8 mouse cellular contexts compared by ENCODE assay signal in the genomic region with DNA sequence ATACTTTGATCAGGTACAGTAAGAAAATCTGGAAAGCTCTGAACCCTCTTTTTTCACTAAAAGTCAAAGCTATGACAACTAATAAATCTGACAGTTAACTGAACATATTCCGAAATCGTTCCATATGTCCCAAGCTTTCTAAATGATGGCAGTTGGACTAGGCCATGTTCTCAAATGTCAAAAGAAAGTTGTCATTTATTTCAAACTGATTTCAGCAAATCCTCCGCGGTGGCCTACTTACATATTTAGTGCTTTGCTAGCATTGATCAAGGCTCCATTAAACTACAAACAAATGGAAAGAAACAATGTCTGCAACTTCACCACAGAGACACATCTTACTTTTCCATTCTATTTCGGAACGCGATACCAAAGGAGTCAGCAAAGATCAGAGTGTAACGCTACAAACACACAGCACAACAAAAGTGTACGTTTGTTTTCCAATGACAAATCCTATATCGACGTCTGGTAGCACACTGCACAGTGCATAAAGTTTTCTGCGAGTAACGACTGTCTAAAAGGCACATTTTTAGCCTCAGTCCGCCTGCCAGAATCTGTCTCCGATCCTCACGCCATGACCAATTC. TPM values are rescaled to one million over a fixed set of nuclear protein-coding genes. Genes with fewer than 3 reads are reported as not detected.
DNase-seq lines count a peak whose midpoint lies in the region; ATAC-seq and TF ChIP-seq lines count a peak whose summit lies in the region.

No protein-coding gene starts in this region.

- peak overlapping the region; percentile 84 for H3ac ChIP-seq in C2C12 (ENCODE audit: control insufficient read depth, insufficient read length, low read depth)

- peak overlapping the region; percentile 66 for H3K4me2 ChIP-seq in limb, embryonic 14.5 days (replicated peaks; ENCODE audit: low read depth, low read length, severe bottlenecking)

- H3K4me3 ChIP-seq in heart, embryonic 10.5 days = peak overlapping the region; percentile 98
- peak overlapping the region; percentile 92 for H3K4me3 ChIP-seq in C2C12 (ENCODE audit: insufficient read depth, poor library complexity, severe bottlenecking)
- H3K4me3 ChIP-seq in embryonic fibroblast, embryonic 13.5 days (ENCODE audit: insufficient read depth, low read length) = peak overlapping the region; percentile 100
- peak overlapping the region; percentile 92 for H3K4me3 ChIP-seq in limb, embryonic 14.5 days (replicated peaks; ENCODE audit: low read length)

- H3K79me2 ChIP-seq in C2C12 (ENCODE audit: control insufficient read depth, insufficient read depth) = peaks cover 59% of the 10 kb centered on the region

- DNase-seq in heart, embryonic 10.5 days (ENCODE audit: low spot score) = no peak
- no peak for DNase-seq in heart, postnatal 10 days
- peak; percentile 14 for DNase-seq in limb, embryonic 14.5 days (ENCODE audit: low spot score)
- DNase-seq in layer of hippocampus, postnatal 25 days (ENCODE audit: extremely low spot score in 1 of 2, low spot score in 1 of 2) = no peak
- no peak for DNase-seq in layer of hippocampus, adult 8-10 months (ENCODE audit: low spot score in 2 of 2)

- no peaks in the 10 kb centered on the region for H3K27me3 ChIP-seq in heart, embryonic 10.5 days (ENCODE audit: insufficient read depth, poor library complexity, severe bottlenecking)
- H3K27me3 ChIP-seq in C2C12 (ENCODE audit: control insufficient read depth, insufficient read depth, insufficient read length) = no peaks in the 10 kb centered on the region
- H3K27me3 ChIP-seq in limb, embryonic 14.5 days (ENCODE audit: control insufficient read depth, insufficient read depth, low read length) = no peaks in the 10 kb centered on the region

- H3K36me3 ChIP-seq in heart, embryonic 10.5 days = no peaks in the 10 kb centered on the region
- peaks cover 5% of the 10 kb centered on the region for H3K36me3 ChIP-seq in C2C12 (ENCODE audit: control insufficient read depth, insufficient read depth)
- H3K36me3 ChIP-seq in limb, embryonic 14.5 days (ENCODE audit: control insufficient read depth, insufficient read depth, low read length) = no peaks in the 10 kb centered on the region

- WGBS in heart, embryonic 10.5 days = 8% methylated on average over 16 of the region's 16 CpGs
- WGBS in limb, embryonic 14.5 days = 3% methylated on average over 16 of the region's 16 CpGs

- H3K9me3 ChIP-seq in heart, embryonic 10.5 days = no peaks in the 10 kb centered on the region
- no peaks in the 10 kb centered on the region for H3K9me3 ChIP-seq in limb, embryonic 14.5 days (ENCODE audit: control insufficient read depth, low read length)

- peak overlapping the region; percentile 98 for H3K27ac ChIP-seq in heart, embryonic 10.5 days
- peak overlapping the region; percentile 68 for H3K27ac ChIP-seq in embryonic fibroblast, embryonic 13.5 days (ENCODE audit: insufficient read depth, low read length)
- H3K27ac ChIP-seq in limb, embryonic 14.5 days (replicated peaks; ENCODE audit: low read depth, low read length) = peak overlapping the region; percentile 94

- no peak for TF ChIP-seq CTCF in C2C12 (IDR thresholded peaks at IDR 0.05; ENCODE audit: control insufficient read depth, insufficient read depth, insufficient read length)
- TF ChIP-seq CTCF in embryonic fibroblast, embryonic 13.5 days (IDR thresholded peaks at IDR 0.05; ENCODE audit: borderline replicate concordance, insufficient read depth, low read length) = no peak

- peaks cover 34% of the 10 kb centered on the region for H3K4me1 ChIP-seq in heart, embryonic 10.5 days
- H3K4me1 ChIP-seq in embryonic fibroblast, embryonic 13.5 days (ENCODE audit: control insufficient read depth, insufficient read depth, low read length) = peaks cover 8% of the 10 kb centered on the region
- H3K4me1 ChIP-seq in limb, embryonic 14.5 days (ENCODE audit: control insufficient read depth, insufficient read depth, low read length) = peaks cover 15% of the 10 kb centered on the region

- no peak for ATAC-seq in limb, embryonic 14.5 days (ENCODE audit: low FRiP score, low read depth)
- ATAC-seq in monocyte, adult 5-6 weeks (replicated peaks; ENCODE audit: insufficient number of reproducible peaks, low FRiP score, low TSS enrichment, poor library complexity, severe bottlenecking) = no peak

- intact Hi-C loops in heart, postnatal 10 days (cut with DNase I) = no loop called here

- H3K79me3 ChIP-seq in C2C12 (ENCODE audit: low read depth) = peaks cover 58% of the 10 kb centered on the region

- no peak for TF ChIP-seq POLR2A in embryonic fibroblast, embryonic 13.5 days (IDR thresholded peaks at IDR 0.05; ENCODE audit: low read depth, low read length)
- TF ChIP-seq POLR2A in limb, embryonic 14.5 days (IDR thresholded peaks at IDR 0.05; ENCODE audit: borderline replicate concordance, extremely low read depth, insufficient read depth, insufficient read length) = no peak

- peak overlapping the region; percentile 98 for H3K9ac ChIP-seq in limb, embryonic 14.5 days (ENCODE audit: low read depth, low read length, severe bottlenecking)

TF ChIP-seq in C2C12, 6 proteins besides CTCF, POLR2A, EP300 and RAD21:
- no peak for TF ChIP-seq USF1 (IDR thresholded peaks at IDR 0.05; ENCODE audit: low read depth)
- no peak for TF ChIP-seq CEBPB (IDR thresholded peaks at IDR 0.05; ENCODE audit: low read depth)
- no peak for TF ChIP-seq MAX (IDR thresholded peaks at IDR 0.05)
- TF ChIP-seq FOSL1 (IDR thresholded peaks at IDR 0.05; ENCODE audit: insufficient read depth, low read length, poor library complexity, severe bottlenecking) = no peak
- no peak for TF ChIP-seq MYOD1 (IDR thresholded peaks at IDR 0.05; ENCODE audit: control insufficient read depth, insufficient read length, low read depth)
- no peak for TF ChIP-seq MYOG (IDR thresholded peaks at IDR 0.05; ENCODE audit: control insufficient read depth, extremely low read depth, insufficient read length)

RNA-seq across cellular contexts. Expression of a gene that starts 1.1 kb away (rescaled TPM):
- 72.3 and 73.9 TPM in 2 replicates for polyA plus RNA-seq in heart, embryonic 10.5 days (2016; fragmentation: Nextera tagmentation; extraction: Ambion mirVana)
- total RNA-seq in heart, postnatal 10 days (2021) = 10 to 100 TPM; 30.1 to 30.8 TPM
- polyA plus RNA-seq in C2C12 (2012; fragmentation: generic; extraction: Trizol) = 13.3 TPM
- 41.4 and 45.4 TPM in 2 replicates for polyA plus RNA-seq in embryonic fibroblast, embryonic 13.5 days (2011; ENCODE audit: insufficient read length, low read depth, missing spikeins)
- 43.3 and 46.3 TPM in 2 replicates for polyA plus RNA-seq in limb, embryonic 14.5 days (2012; rRNA removed)
- 80.5 and 84.6 TPM in 2 replicates for polyA plus RNA-seq in limb, embryonic 14.5 days (2014; fragmentation: Nextera tagmentation; extraction: Ambion mirVana)
- 99.6 to 106 TPM (median 102 TPM) in 3 replicates for total RNA-seq in monocyte, adult 5-6 weeks (2017)
- total RNA-seq in layer of hippocampus, postnatal 25 days (2021) = 10 to 100 TPM; 59.0 to 62.6 TPM
- 10 to 100 TPM; 55.4 to 62.1 (median 59.8) TPM for total RNA-seq in layer of hippocampus, adult 8-10 months (2022)

RNA-seq across cellular contexts. Expression of a gene that starts 19.7 kb away (rescaled TPM):
- 0.59 TPM in 1 of 2 replicates, not detected in the other for polyA plus RNA-seq in heart, embryonic 10.5 days (2016; fragmentation: Nextera tagmentation; extraction: Ambion mirVana)
- 1 to 10 TPM in 1 of 2 experiments, not detected in 1; 1.6 TPM for total RNA-seq in heart, postnatal 10 days (2021)
- polyA plus RNA-seq in C2C12 (2012; fragmentation: generic; extraction: Trizol) = not detected
- not detected in 2 replicates for polyA plus RNA-seq in embryonic fibroblast, embryonic 13.5 days (2011; ENCODE audit: insufficient read length, low read depth, missing spikeins)
- polyA plus RNA-seq in limb, embryonic 14.5 days (2012; rRNA removed) = not detected in 2 replicates
- polyA plus RNA-seq in limb, embryonic 14.5 days (2014; fragmentation: Nextera tagmentation; extraction: Ambion mirVana) = not detected in 2 replicates
- total RNA-seq in monocyte, adult 5-6 weeks (2017) = not detected in 3 replicates
- not detected for total RNA-seq in layer of hippocampus, postnatal 25 days (2021)
- total RNA-seq in layer of hippocampus, adult 8-10 months (2022) = not detected

RNA-seq across cellular contexts. Expression of a gene that starts 47.0 kb away (rescaled TPM):
- 18.6 and 24.8 TPM in 2 replicates for polyA plus RNA-seq in heart, embryonic 10.5 days (2016; fragmentation: Nextera tagmentation; extraction: Ambion mirVana)
- 1 to 10 TPM; 7.0 to 9.3 TPM for total RNA-seq in heart, postnatal 10 days (2021)
- polyA plus RNA-seq in C2C12 (2012; fragmentation: generic; extraction: Trizol) = 3.5 TPM
- 19.0 and 21.2 TPM in 2 replicates for polyA plus RNA-seq in embryonic fibroblast, embryonic 13.5 days (2011; ENCODE audit: insufficient read length, low read depth, missing spikeins)
- polyA plus RNA-seq in limb, embryonic 14.5 days (2012; rRNA removed) = 27.7 and 34.9 TPM in 2 replicates
- 25.8 and 25.9 TPM in 2 replicates for polyA plus RNA-seq in limb, embryonic 14.5 days (2014; fragmentation: Nextera tagmentation; extraction: Ambion mirVana)
- total RNA-seq in monocyte, adult 5-6 weeks (2017) = 56.2 to 58.5 TPM (median 58.1 TPM) in 3 replicates
- 10 to 100 TPM; 13.8 to 17.8 TPM for total RNA-seq in layer of hippocampus, postnatal 25 days (2021)
- total RNA-seq in layer of hippocampus, adult 8-10 months (2022) = 10 to 100 TPM; 18.4 to 26.2 (median 20.4) TPM

RNA-seq across cellular contexts. Expression of a gene that starts 51.3 kb away (rescaled TPM):
- polyA plus RNA-seq in heart, embryonic 10.5 days (2016; fragmentation: Nextera tagmentation; extraction: Ambion mirVana) = 12.0 and 14.2 TPM in 2 replicates
- total RNA-seq in heart, postnatal 10 days (2021) = 10 to 100 TPM; 19.3 to 21.9 TPM
- polyA plus RNA-seq in C2C12 (2012; fragmentation: generic; extraction: Trizol) = 4.2 TPM
- 18.7 and 23.7 TPM in 2 replicates for polyA plus RNA-seq in embryonic fibroblast, embryonic 13.5 days (2011; ENCODE audit: insufficient read length, low read depth, missing spikeins)
- polyA plus RNA-seq in limb, embryonic 14.5 days (2012; rRNA removed) = 20.7 and 23.3 TPM in 2 replicates
- 9.6 and 10.8 TPM in 2 replicates for polyA plus RNA-seq in limb, embryonic 14.5 days (2014; fragmentation: Nextera tagmentation; extraction: Ambion mirVana)
- total RNA-seq in monocyte, adult 5-6 weeks (2017) = 59.2 to 79.8 TPM (median 73.4 TPM) in 3 replicates
- total RNA-seq in layer of hippocampus, postnatal 25 days (2021) = 10 to 100 TPM; 14.6 to 16.5 TPM
- 10 to 100 TPM; 16.3 to 18.2 (median 17.5) TPM for total RNA-seq in layer of hippocampus, adult 8-10 months (2022)
